Mouse (Mus musculus) lung, adult 2 months (tissue): ENCODE measurements around the gene Xlr5a.

Experiments used
- CTCF ChIP-seq: fragments of 200-500 bp; IDR thresholded peaks from 2 replicates; pipeline ENCODE4 v1.5.1; 2011; ENCODE audit warnings: mild to moderate bottlenecking, low read length, control low read depth; ENCODE audit not compliant: insufficient read depth
- POLR2A ChIP-seq: fragments of 200-500 bp; IDR thresholded peaks from 2 replicates; pipeline ENCODE4 v1.6.1; 2011; ENCODE audit warnings: low read depth, mild to moderate bottlenecking, control low read depth, low read length, borderline replicate concordance; ENCODE audit errors: extremely low read depth

- TF ChIP-seq POLR2A (no peak), CTCF (no peak)
Observed at GRCm38 (mm10) chrX:73321029-73321428, 28.3 kb upstream of the Xlr5a start.
